Mouse (Mus musculus) cerebellum, postnatal 10 days (tissue): ENCODE results near the gene Eif3g.

Experiments used
- DNase-seq, 2 experiments: peaks; one replicate each; pipeline ENCODE4 v3.0.0; 2021; ENCODE audit warnings: mixed read lengths in 2 of 2

The Eif3g gene

DNA sequence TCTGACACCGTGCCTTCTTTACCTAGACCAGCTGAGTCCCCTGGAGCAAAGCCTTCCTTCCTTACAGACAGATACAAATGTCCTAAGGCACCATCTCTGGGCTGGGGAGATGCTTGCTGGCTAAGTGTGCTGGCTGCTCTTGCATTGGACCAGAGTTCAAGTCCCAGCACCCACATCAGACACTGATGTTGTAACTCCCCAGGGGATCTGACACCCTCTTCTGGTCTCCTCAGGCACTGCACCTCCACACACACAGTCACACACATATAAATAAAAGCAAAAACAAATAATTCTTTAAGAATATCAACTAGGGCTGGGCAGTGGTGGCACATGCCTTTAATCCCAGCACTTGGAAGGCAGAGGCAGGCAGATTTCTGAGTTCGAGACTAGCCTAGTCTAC, 48.2 kb downstream of the Eif3g start:
- DNase-seq, result no peak
